Mouse (Mus musculus): ENCODE results near the gene Osbpl9.

The Osbpl9 gene

GRCm38 (mm10) chr4:109043294-109043693, 158.8 kb downstream of the Osbpl9 start:
- DNase-seq (ENCODE audit: low read depth, low spot score) = no peak

- DNase-seq (ENCODE audit: low read depth, low spot score) = no peak
Measured at GRCm38 (mm10) chr4:109042739-109043138, 159.3 kb downstream of the Osbpl9 start.

GRCm38 (mm10) chr4:109036327-109036726, 165.7 kb downstream of the Osbpl9 start:
- peak; percentile 85 for DNase-seq (ENCODE audit: low read depth, low spot score)

- DNase-seq (ENCODE audit: low read depth, low spot score) = no peak
Measured at GRCm38 (mm10) chr4:109030266-109030665, 171.8 kb downstream of the Osbpl9 start.

GRCm38 (mm10) chr4:109029857-109030256, 172.2 kb downstream of the Osbpl9 start:
- no peak for DNase-seq (ENCODE audit: low read depth, low spot score)

GRCm38 (mm10) chr4:109026543-109026942, 175.5 kb downstream of the Osbpl9 start:
- peak; percentile 87 for DNase-seq (ENCODE audit: low read depth, low spot score)

- no peak for DNase-seq (ENCODE audit: low read depth, low spot score)
Measured at GRCm38 (mm10) chr4:109025061-109025460, 177.0 kb downstream of the Osbpl9 start.

- DNase-seq (ENCODE audit: low read depth, low spot score) = no peak
Measured at GRCm38 (mm10) chr4:109021976-109022375, 180.1 kb downstream of the Osbpl9 start.

GRCm38 (mm10) chr4:109019301-109019700, 182.8 kb downstream of the Osbpl9 start:
- DNase-seq (ENCODE audit: low read depth, low spot score) = no peak

GRCm38 (mm10) chr4:109017441-109017840, 184.6 kb downstream of the Osbpl9 start:
- DNase-seq (ENCODE audit: low read depth, low spot score) = no peak

GRCm38 (mm10) chr4:109014091-109014490, 188.0 kb downstream of the Osbpl9 start:
- DNase-seq (ENCODE audit: low read depth, low spot score) = no peak

Measured in ZHBTc4 (cell line).